Mouse (Mus musculus) common myeloid progenitor, adult 5-6 weeks (primary cell): ENCODE measurements at regions not wholly inside any gene's neighbourhood (a gene's known extent, or its start where the extent isn't known, plus 50 kb on each side); places are given as distances from the start of the nearest gene placed in this dataset.

Experiments
- ATAC-seq: replicated peaks from 2 replicates; pipeline ENCODE4 v1.8.0; 2016; ENCODE audit warnings: low read depth, mild to moderate bottlenecking, moderate TSS enrichment, inconsistent platforms; ENCODE audit not compliant: poor library complexity, severe bottlenecking

DNA sequence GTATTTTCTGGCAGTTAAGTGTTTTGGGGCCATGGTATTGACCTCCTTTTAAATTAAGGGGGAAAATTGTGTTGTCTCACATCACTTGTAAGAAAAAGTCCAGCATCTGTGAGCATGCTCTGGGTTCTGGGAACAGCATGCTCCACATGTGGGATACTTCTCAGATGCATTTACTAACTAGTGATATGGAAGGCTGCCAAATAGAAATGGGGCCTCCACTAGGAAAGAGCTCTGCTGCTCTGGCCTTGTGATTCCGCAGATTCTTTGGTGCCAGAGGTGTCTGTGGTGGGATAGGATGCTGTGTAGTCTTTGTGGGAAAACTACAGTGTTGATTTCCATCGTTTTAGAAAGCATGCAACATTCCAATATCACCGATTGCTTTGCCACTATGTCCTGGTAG lies 111.2 kb upstream of the Hey2 start:
- ATAC-seq = no peak

DNA sequence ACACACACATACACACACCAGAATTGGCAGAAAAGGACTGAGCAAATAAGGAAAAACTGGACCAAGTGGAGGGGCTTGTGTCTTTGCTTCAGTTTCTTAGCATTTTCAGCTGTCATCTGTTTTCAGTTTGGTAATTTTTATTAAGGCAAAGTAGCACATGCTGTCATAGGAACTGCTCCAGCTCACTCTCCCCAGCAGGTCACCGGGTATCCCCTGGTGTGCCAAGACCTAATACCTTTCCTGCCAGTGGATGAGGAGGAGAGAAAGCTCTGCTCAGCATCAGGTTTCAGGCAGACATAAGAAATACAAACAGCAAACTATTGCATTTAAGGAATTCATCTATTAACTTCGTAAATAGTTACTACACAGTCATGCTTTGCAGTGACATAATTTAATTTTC lies 109.8 kb upstream of the Hey2 start:
- ATAC-seq = no peak

DNA sequence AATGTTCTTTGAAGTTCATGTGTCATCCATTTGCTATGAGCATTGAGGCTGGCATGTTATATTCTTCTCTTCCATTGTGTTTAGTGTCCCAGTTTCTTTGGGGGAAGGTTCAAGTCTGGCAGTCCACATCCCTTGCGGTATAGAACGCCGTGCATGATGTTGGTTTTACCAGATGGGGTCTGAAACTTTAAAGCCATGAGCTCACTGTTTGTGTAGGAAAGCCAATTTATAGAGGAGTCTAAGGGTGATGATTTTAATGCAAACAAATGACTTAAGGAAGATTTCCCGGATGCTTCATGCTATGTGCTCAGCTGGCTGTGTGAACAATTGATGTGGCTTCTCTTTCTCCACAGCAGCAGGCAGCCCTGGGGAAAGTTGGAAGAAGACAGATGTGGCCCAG lies 104.0 kb upstream of the Hey2 start:
- ATAC-seq = no peak

DNA sequence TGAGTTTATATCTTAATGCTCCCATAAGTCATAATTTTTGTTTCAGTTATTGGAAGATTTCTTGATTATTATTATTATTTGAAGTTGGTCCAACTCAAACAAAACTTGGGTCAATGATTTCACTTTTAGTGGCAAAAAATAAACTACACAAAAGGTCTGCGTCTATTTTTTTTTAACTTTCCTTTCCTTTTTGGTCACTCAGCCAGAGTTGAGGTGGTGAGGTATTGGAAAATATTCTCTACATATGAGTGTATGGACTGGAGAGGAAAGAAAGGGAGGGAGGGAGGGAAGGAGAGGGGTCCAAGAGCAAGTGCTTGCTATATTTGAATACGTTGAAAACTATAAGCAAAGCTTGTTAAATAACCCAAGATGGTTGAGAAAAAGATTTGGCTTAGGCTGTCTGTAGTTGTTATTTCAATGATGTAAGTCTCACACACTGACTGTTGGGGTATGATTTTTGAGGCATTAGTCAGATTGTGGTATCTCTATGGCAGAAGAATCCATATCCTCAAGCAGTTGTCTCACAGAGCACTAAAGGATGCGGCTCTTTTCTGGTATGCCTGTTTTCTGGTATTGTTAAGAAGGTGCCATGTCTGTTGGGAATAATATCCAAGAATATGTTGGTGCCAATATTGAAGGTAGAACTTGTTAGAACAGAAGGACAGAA lies 75.9 kb upstream of the Hey2 start:
- ATAC-seq = no peak

DNA sequence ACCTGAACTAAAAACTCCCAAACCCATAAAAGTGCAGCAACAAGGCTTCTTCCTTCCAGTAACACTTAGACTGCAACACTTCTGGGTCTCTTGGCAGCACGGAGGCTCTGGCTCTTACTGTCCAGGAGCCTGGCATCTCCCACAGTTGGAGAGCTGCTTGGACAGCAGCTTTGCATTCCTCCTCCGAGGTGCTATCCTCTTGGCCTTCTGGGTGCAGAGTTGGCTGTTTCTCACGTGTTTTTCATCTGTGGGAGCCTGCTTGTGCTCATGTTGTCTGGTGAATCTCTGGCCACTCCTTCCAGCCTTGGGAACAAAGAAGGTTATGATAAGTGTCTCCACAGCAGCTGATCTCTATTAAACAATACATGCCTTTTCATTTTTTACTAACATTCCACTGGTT lies 51.2 kb upstream of the Hey2 start:
- no peak for ATAC-seq
